Mouse (Mus musculus) retina, postnatal 7 days (tissue): ENCODE results near the gene Pak7.

Source experiments
- DNase-seq: peaks from one replicate; pipeline ENCODE4 v3.0.0-alpha.2; 2012; ENCODE audit warnings: low read depth, low spot score

The Pak7 gene

DNA sequence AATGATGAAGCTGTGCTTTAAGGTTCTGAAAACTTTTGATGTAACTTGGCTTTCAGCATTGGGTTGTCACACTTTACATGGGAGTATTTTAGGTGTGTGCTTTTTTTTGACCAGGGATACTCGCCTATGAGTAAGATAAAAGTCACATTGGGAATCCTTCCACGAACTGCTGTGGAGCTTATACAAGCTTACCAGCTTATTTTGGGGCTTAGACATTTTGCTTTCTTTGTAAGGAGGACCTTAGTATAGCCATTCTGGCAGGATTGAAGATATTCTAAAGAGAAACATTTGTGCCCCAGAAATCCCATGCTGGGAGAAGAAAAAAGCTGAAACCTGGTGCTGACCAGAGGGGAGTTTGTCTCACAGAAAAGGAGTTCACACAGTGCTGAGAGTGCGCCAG, 212.7 kb downstream of the Pak7 start:
- no peak for DNase-seq

DNA sequence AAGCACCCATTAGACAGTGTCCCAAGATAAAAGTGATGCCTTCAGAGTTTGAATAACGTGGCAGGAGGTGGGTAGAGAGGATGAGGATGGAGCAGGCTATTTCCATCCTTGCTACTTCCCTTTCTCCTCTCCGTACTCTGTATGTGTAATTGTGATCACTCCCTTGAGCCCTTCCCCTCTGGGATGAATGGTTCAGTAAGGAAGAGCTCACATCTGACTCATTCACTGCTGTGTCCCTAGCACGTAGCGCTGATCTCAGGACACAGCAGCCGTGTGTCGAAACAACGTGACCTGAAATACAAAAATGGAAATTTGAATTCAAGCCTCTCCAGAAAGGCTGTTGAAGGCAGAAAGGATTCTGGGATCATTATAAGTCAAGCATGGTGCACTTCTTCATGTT, 237.0 kb downstream of the Pak7 start:
- DNase-seq, result no peak

- peak; percentile 37 for DNase-seq
Measured at GRCm38 (mm10) chr2:136149530-136149929, 238.2 kb downstream of the Pak7 start.

DNA sequence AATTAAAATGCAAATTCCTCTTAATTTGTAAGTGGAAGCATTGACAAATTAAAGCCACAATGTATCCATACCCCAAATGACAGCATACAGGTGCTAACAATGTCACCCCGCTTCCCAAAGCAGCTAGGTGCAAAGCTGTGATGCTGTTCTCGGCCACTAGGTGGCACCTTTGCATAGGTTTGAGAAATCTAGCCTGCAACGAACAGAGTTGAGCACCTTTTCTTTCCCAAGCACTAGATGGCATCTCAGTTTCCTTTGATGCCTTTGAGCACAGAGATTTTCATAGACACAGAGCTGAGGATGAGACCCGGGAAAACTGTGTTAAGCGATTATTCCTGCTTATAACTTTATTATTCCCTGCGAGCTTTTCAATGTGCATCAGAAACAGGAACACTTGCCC, 238.8 kb downstream of the Pak7 start:
- peak; percentile 81 for DNase-seq

DNA sequence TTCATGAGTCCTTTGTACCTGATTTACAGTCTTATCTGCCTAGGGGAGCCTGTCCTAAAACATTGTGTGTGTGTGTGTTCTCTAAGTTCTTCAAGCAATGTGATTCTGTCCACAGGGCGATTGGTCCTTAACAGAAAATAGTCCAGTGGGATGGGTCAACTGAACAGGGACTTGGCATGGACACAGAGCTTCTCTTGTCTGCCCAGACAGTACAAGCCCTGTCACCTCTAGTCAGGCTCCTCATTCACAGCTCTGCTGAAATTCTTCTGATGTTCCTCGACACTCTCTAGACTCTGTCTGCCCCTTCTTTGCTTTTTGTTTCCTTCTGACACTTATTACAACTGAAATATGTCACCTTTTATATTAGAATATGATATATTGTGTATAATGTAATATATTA, 247.0 kb downstream of the Pak7 start:
- no peak for DNase-seq

DNA sequence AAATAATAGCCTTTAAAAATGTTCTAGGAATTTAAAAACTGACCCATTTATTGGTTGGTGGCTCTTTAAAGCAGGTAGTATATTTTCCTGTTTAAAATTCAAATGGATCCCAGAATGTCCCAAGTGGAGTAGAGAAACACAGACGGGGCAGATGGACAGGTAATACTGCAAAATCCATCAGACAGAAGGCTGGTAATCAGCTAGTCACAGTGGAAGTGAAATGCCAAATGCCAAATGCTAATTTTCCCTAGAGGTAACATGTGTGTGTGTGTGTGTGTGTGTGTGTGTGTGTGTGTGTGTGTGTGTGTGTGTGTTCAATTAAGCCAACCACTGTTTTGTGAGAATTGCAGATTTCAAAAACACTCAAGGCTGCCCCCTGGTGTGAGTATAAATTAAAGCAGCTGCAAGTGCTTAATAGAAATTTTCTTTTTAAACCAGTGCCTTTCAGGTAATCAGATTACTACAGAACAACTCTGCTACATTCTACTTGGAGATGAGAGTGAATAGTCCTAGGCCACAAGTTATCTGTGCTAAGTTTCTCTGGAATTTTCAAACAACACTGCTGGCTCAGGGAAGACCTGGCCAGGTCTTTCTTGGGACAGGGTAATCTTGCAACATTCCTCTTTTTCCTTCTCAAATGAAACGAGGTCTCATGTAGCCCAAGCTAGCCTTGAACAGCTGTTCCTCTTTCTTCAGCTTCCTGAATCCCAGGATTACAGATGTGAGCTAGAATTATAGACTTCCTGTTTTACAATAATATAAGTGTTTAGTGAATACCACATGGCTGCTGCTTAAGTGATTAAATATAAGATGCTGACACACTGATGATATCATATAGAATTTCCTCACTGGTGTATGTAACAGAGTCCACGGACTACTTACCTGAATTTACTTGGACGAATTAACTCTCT, 248.4 kb downstream of the Pak7 start:
- DNase-seq, result no peak

- no peak for DNase-seq
Measured at GRCm38 (mm10) chr2:136138451-136138850, 249.3 kb downstream of the Pak7 start.

DNA sequence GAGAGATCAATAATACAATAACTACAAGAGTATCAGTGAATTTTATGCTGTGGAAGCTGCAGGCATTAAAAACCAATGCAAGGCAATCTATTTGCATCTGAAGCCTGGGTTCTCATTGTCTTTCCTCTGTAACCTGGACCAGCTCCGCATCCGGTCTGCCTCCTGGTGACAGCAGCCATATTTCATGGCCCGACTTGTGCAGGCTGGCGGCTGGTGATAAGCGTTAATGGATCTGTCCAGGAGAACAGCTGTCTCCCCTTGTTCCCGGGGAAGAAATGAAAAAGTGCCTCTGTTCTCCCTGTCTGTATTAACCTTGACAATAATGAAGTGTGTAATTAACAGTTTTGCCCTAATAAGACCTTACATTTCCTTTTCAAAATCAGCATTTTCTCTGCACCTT, 265.9 kb downstream of the Pak7 start:
- DNase-seq, result no peak

DNA sequence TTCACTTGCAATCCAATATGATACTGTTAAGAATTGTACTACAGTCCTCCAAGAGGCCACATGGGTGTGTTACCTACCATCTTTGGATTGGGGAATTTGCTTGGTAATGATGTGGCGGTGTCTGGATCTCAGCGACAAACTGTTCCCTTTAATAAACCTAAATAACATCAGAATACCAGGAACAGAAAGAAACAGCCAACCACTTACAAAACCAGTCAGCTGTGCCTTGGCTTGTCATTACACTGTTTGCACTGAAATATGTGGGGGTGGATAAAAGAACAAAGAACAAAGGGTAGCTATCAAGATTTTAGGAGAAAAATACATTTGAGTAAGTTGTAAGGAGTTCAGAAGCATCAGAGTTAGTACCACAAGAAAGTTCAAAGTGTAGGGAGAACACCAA, 269.8 kb downstream of the Pak7 start:
- DNase-seq, result no peak

DNA sequence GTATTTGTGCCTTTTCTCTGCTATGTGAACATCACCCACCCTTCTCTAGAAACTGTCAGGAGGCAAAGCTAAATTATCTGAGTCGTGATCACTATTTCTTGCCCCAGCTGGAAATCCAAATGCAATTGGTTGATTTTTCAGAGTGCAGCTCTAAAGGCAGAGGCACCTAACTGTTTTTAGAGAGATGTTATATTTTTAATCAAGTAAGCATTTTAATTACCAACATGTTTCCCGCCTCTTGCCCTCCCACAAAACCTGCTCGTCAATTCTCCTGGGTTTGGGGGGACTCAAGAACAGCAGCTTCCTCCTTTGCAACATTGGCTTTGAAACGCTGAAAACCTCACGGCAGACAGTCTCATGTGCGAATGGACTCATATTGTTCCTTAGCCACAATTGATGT, 274.4 kb downstream of the Pak7 start:
- no peak for DNase-seq

DNA sequence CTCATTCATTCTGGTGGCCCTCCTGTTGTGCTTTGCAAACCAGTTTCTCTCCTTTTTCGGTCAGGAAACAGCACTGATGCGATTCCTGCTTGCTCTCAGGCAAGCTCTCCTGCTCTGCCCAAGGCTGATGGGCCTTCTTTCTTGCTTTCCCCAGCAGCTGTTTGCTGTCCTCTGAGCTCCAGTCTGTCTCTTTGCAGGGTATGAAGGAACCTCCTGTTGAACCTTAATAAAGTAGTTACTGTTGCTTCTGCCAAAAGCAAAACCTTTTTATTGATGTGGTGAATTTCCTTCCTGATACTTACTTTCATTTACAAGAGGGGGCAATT, 278.8 kb downstream of the Pak7 start:
- DNase-seq, result no peak

GRCm38 (mm10) chr2:136108124-136109037, 279.4 kb downstream of the Pak7 start:
- peak; percentile 33 for DNase-seq

DNA sequence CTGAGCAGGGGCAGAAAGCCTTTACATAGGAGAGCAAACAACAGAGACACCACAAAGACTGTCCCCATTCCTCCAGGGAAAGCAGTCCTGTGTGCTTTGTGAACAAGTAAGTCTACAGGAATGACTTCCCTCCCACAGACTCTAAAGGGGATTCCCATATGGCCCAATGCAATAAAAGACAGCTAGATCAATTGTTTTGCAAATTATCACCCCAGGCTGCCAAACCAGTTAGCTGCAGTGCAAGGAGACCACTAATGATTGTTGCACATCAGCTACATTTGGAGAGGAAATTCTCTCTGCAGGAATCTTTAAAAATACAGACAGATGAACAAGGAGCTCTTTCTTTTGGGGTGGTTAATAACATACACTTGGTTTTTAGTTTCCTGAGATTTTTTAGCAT, 280.2 kb downstream of the Pak7 start:
- DNase-seq, result no peak

DNA sequence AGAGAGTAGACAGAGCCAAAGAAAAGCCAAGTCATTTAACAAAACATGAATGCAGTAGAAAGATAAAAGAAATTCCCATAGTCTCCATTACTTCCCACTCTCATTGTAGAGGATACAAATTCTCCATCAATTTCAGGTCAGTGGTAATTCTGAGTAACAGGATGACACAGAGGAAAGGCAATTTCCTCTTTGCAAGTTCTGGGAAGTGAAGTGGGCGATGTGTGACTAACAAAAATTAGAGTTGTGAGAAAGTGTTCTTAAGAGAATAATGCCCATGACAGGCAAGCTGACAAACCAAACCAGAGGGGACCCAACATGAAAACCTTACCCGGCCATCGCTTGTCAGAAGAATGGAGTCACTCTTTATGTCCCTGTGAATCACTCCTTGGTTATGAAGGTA, 290.6 kb downstream of the Pak7 start:
- DNase-seq, result no peak

- no peak for DNase-seq
Measured at GRCm38 (mm10) chr2:136095978-136096377, 291.8 kb downstream of the Pak7 start.

DNA sequence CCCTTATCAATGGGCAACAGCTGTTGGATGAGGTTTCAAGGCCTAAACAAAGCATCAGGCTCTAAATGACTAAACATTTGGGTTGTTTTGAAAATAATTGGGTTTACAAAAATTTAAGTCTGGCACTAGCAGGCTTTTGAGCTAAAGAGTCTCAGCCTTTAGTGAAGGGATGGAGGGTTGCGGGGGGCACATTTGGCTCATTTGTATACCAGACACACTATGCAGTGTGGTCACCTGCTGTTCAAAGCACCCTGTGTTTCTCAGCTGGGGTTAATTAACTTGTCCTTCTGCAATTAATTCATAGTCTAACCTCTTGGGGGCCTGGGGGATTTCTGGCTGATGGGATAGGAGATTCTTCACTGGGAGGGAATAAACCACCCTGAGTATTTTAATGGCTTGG, 323.4 kb downstream of the Pak7 start:
- no peak for DNase-seq

DNA sequence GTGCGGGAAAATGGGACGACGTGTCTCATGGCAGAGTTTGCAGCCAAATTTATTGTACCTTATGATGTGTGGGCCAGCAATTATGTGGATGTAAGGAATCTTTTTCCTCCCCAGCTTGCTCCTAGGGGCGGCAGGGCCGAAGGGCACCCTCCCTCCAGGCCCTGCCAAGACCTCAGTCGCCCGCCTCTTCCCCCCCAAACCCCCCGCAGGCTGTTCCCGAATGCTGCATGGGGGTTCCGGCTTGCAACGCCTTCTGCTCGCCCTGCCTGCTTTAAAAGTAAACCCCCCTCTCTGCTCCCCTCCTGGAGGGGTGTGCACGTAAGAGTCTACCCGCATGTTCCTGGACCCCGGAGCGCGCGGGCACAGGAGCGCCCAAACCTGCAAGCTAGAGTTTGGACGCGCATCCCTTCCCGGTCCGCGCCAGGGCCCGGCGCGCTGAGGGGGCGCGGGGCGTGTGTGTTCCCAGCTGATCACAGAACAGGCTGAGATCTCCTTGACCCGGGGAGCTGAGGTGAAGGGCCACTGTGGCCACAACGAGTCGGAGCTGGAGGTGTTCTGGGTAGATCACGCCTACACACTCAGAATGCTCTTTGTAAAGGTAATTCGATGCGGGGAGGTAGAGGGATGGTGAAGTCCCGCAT, 328.6 kb downstream of the Pak7 start:
- no peak for DNase-seq

GRCm38 (mm10) chr2:136058398-136058797, 329.4 kb downstream of the Pak7 start:
- DNase-seq, result no peak

DNA sequence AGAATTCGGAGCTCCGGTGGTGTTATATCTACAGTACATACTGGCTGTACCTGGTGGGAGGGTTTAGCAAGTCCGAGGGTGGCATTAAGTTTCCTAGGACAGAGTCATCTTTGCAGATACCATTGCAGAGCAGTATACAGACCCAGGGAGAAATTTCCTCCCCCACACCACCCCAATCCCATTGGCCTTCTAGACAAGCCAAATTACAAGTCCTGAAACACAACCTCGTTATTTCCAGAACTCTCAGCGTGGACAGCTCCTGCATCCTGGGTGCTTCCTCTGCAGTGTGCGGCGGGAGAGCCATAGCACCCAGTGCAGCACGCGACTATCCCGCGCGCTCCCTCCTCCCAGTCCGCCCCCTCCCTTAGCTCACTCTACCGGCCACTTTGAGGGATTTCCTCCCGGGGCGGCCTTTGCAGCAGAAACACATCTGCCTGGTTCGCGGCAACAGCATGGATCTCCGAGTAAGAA, 329.9 kb downstream of the Pak7 start:
- DNase-seq, result no peak

DNA sequence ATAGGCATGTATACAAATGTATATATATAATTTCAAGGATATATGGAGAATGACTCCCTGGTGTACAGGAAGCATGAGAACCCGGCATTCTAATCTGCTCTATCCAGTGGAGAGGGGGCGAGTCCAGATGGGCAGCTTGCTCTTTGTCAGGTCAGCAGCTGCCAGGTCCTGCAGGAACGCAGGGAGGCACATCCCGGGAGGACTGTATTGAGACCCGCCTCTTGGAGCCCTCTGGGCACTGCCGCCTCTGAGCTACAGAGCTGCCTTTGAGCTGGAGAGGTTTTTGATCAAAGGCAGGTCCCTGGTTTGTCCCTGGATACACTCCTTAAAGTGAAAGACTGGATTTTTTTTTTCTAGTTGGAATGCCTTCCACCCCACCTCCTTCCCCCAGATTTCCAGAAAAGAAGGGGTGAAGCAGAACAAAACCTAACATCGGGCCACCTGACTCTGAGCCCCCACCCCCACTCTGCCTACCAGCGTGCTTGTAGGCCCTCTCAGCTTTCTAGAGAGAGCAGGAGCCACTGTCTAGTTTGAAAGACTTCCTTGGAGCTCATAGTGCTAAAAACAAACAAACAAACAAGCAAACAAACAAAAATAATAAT, 336.0 kb downstream of the Pak7 start, which contains the start of gene Lamp5:
Lamp5 (plus strand) TSS at position 552 of the 602 bp plus-strand sequence.
- DNase-seq, result no peak

- no peak for DNase-seq
Measured at GRCm38 (mm10) chr2:136050793-136051615, 336.8 kb downstream of the Pak7 start.
